Mouse (Mus musculus) lung, embryonic 16.5 days (tissue): ENCODE measurements around the gene Oaz3. TPM values are rescaled to one million over a fixed set of nuclear protein-coding genes. Genes with fewer than 3 reads are reported as not detected.

Source experiments
- ATAC-seq: fragments of 200-750 bp; cut with Nextera tagmentation; 2 replicates; pipeline ENCODE4 v1.8.0; 2017; ENCODE audit warnings: low read depth, mild to moderate bottlenecking, moderate library complexity
- H3K27ac ChIP-seq: fragments of 300-500 bp; sonication (generic); 2 replicates; pipeline ENCODE4 v1.5.1; 2014; ENCODE audit warnings: mild to moderate bottlenecking, control low read depth, low read length
- H3K27me3 ChIP-seq: fragments of 300-500 bp; sonication (generic); 2 replicates; pipeline ENCODE4 v1.6.1; 2014; ENCODE audit warnings: low read depth, low read length, mixed read lengths; ENCODE audit not compliant: control insufficient read depth, insufficient read depth
- H3K36me3 ChIP-seq: fragments of 300-500 bp; sonication (generic); 2 replicates; pipeline ENCODE4 v1.6.1; 2014; ENCODE audit warnings: low read length; ENCODE audit not compliant: control insufficient read depth, insufficient read depth
- H3K4me1 ChIP-seq: fragments of 300-500 bp; sonication (generic); replicated peaks from 2 replicates; pipeline ENCODE4 v1.6.1; 2014; ENCODE audit warnings: low read length, mixed read lengths; ENCODE audit not compliant: control insufficient read depth, insufficient read depth
- H3K4me2 ChIP-seq: fragments of 300-500 bp; sonication (generic); 2 replicates; pipeline ENCODE4 v1.6.1; 2014; ENCODE audit warnings: low read depth, low read length, control low read depth
- H3K4me3 ChIP-seq: fragments of 300-500 bp; sonication (generic); 2 replicates; pipeline ENCODE4 v1.5.1; 2014; ENCODE audit warnings: mild to moderate bottlenecking, low read length, control low read depth
- H3K9ac ChIP-seq: fragments of 300-500 bp; sonication (generic); 2 replicates; pipeline ENCODE4 v1.6.1; 2014; ENCODE audit warnings: low read length, control low read depth
- H3K9me3 ChIP-seq: fragments of 300-500 bp; sonication (generic); 2 replicates; pipeline ENCODE4 v1.6.1; 2016; ENCODE audit warnings: low read length; ENCODE audit not compliant: control insufficient read depth
- WGBS: fragments of 180-500 bp; shearing (Covaris S2); extraction: QIAGEN DNeasy Blood & Tissue Kit; methylation state at CpG from one replicate; pipeline ENCODE4 v1.1.7; 2014; 5-methylcytosine and 5-hydroxymethylcytosine counted together
- polyA plus RNA-seq: library from polyadenylated mRNA; unstranded; fragments of >200 nt; fragmentation: Nextera tagmentation; extraction: Ambion mirVana; gene quantifications from 2 replicates; pipeline ENCODE4 v1.2.1, GENCODE M21; 2015

The Oaz3 gene
- polyA plus RNA-seq, 1 experiment from 2014 or later = 0.31 TPM

DNA sequence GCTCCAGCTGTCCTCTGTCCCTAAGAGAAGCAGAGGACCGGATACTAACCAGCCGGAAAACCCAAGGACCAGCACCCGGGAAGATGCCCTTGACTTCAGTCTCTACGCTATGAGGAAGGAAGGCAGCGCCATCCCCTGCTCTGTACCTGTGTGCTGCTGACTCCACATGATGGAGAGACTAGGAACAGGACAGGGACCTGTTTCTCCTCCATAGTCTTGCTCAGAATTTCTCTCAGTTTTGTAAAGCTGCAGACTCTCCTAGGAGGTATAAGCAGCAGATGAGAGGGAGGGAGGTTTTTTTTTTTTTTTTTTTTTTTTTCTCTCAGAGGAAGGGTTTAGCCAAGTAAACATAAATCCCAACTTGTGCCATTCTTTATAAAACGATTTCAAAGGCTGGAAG, 45.5 kb downstream of the Oaz3 start, which contains the start of gene Lingo4:
Gene Lingo4 (plus strand): TSS at position 301 of the 400 bp plus-strand sequence.
- WGBS = 59% methylated on average over 6 of the region's 6 CpGs
- Histone ChIP-seq H3K27me3 (peaks cover 7% of the 10 kb centered on the region), H3K36me3 (no peaks in the 10 kb centered on the region), H3K4me1 (peaks cover 3% of the 10 kb centered on the region), H3K4me3 (peak within 1 kb of the TSS; percentile 34), H3K4me2 (peak within 1 kb of the TSS; percentile 62), H3K9me3 (no peaks in the 10 kb centered on the region), H3K9ac (peak within 1 kb of the TSS; percentile 36; the same call in 1 of the 2 replicates), H3K27ac (no peak within 1 kb of the TSS)
- no peak for ATAC-seq

DNA sequence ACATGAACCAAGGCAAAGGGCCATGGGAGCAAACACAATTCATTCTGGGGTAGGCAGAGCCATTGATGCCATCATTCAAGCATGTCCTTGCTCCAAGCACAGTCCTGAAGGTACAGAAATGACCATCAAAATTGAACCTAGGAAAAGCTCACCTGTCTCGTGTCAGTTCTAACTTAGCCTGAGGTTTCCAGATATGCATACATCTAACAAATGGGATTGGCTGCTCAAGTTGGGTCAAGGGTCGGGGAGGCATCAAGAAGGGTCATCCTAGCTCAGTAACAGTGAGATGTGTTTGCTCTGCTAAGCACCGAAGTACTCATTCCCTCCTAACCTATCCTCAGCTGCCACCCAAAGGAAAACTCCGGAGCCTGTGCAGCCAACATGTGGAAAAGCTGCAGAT, 46.9 kb downstream of the Oaz3 start:
- Histone ChIP-seq H3K9me3 (no peaks in the 10 kb centered on the region), H3K36me3 (no peaks in the 10 kb centered on the region), H3K27me3 (peaks cover 7% of the 10 kb centered on the region), H3K4me2 (no peak overlapping the region), H3K4me3 (no peak overlapping the region), H3K27ac (no peak overlapping the region), H3K9ac (no peak overlapping the region), H3K4me1 (peaks cover 3% of the 10 kb centered on the region)
- no peak for ATAC-seq
- WGBS = 68% methylated on average over 4 of the region's 4 CpGs

DNA sequence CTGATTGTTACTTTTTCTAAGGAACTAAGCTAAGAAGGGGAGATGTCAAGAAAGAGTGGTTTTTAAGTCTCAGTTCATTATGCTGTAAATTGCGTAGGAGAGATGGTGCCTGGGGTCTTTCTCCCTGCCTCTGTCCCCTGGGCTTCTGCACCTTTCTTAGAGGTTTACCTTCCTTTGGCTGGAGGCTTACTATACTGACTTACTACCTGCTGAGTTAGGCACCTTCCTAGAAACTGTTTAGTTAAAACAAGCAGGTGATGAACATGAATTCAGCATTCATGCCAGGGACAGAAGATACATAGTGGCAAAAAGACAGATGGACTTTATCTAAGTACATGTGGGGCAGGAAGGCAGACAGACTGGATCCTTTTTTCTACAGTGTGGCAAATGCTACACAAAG, 47.4 kb downstream of the Oaz3 start:
- H3K4me2 ChIP-seq = no peak overlapping the region
- H3K27me3 ChIP-seq = peaks cover 7% of the 10 kb centered on the region
- H3K9me3 ChIP-seq = no peaks in the 10 kb centered on the region
- peaks cover 3% of the 10 kb centered on the region for H3K4me1 ChIP-seq
- no peak overlapping the region for H3K27ac ChIP-seq
- H3K9ac ChIP-seq = no peak overlapping the region
- no peak for ATAC-seq
- 72% methylated on average over 1 of the region's 1 CpGs for WGBS
- no peak overlapping the region for H3K4me3 ChIP-seq
- no peaks in the 10 kb centered on the region for H3K36me3 ChIP-seq

DNA sequence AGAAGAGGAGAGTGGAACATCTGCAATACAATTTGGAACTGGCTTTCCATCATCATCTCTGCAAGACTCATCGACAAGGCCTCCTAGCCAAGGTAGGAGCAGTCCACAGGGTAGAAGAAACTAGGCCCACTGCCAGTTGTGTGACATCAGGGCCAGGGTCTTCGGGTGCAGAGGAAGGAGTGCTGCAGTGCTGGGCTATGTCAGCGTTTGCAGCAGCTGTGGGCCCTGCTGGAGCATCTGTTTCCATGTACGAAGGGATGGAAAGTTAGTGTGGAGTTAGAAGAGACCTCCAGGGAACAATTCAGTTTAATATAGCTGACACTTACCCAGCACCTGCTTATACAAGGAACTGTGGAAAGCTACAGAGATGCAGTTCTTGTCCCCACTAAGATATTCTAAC, 50.7 kb downstream of the Oaz3 start:
- no peak for ATAC-seq
- Histone ChIP-seq H3K4me2 (no peak overlapping the region), H3K9me3 (no peaks in the 10 kb centered on the region), H3K27ac (no peak overlapping the region), H3K27me3 (peaks cover 2% of the 10 kb centered on the region; the same call in 1 of the 2 replicates), H3K36me3 (no peaks in the 10 kb centered on the region), H3K4me3 (no peak overlapping the region), H3K9ac (no peak overlapping the region), H3K4me1 (no peaks in the 10 kb centered on the region)
- 64% methylated on average over 4 of the region's 4 CpGs for WGBS

DNA sequence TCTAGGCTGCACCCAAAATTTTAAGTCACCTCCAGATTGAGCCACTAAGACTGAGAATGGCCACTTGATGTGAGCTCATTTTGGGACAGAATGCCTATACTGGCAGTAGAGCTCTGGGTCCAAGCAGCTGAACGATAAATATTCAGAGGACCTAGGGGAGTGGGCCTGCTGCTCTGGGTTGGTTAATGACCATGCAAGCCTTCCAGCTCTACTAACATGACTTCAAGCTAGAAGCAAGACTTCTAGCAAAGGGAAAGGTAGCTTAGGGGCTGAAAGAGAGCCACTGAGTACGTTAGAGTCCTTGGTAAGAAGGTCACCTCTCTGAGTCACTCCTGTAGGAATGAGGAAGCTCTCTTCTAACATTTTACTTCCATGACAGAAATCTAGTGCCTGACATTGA, 51.6 kb downstream of the Oaz3 start:
- H3K36me3 ChIP-seq = no peaks in the 10 kb centered on the region
- no peak for ATAC-seq
- H3K4me1 ChIP-seq = no peaks in the 10 kb centered on the region
- H3K4me3 ChIP-seq = no peak overlapping the region
- 76% methylated on average over 2 of the region's 2 CpGs for WGBS
- H3K27ac ChIP-seq = no peak overlapping the region
- H3K27me3 ChIP-seq = no peaks in the 10 kb centered on the region
- no peak overlapping the region for H3K9ac ChIP-seq
- H3K4me2 ChIP-seq = no peak overlapping the region
- H3K9me3 ChIP-seq = no peaks in the 10 kb centered on the region

DNA sequence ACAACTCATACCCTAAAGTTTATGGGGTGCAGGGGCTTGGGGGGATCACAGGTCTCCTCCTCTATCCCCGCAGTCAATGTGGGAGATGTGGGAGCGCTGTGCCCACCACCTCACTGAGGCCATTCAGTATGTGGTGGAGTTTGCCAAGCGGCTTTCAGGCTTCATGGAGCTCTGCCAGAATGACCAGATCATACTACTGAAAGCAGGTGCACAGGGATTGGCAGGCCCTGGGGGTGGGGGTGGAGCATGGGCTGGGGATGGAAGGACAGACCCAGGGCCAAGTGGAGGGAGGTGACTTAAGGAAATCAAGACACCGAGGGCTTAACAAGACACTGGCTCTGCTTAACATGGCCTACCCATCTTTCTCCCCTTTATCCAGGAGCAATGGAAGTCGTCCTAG, 52.7 kb downstream of the Oaz3 start:
- ATAC-seq = no peak
- Histone ChIP-seq H3K4me1 (no peaks in the 10 kb centered on the region), H3K9ac (no peak overlapping the region), H3K36me3 (no peaks in the 10 kb centered on the region), H3K4me3 (no peak overlapping the region), H3K27ac (no peak overlapping the region), H3K27me3 (no peaks in the 10 kb centered on the region), H3K9me3 (no peaks in the 10 kb centered on the region), H3K4me2 (no peak overlapping the region)
- 72% methylated on average over 5 of the region's 5 CpGs for WGBS

DNA sequence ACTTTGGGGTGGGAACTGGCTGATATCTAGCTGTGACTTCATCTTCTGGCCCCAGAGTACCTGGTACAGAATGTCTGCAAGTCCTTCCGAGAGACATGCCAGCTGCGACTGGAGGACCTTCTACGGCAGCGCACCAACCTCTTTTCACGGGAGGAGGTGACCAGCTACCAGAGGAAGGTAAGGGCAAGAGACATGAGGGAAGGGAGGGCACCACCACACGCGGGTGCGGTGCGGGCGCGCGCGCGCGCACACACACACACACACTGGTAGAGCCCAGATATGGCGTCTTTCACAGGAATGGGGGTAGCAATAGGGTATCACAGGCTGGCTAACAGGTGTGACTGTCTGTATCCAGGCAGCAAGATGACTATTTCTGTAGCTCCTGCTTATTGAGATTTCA, 54.3 kb downstream of the Oaz3 start:
- 94% methylated on average over 16 of the region's 16 CpGs for WGBS
- no peak overlapping the region for H3K4me3 ChIP-seq
- H3K9ac ChIP-seq = no peak overlapping the region
- H3K4me2 ChIP-seq = no peak overlapping the region
- H3K27ac ChIP-seq = no peak overlapping the region
- H3K9me3 ChIP-seq = no peaks in the 10 kb centered on the region
- no peaks in the 10 kb centered on the region for H3K27me3 ChIP-seq
- no peak for ATAC-seq
- H3K4me1 ChIP-seq = no peaks in the 10 kb centered on the region
- H3K36me3 ChIP-seq = no peaks in the 10 kb centered on the region

DNA sequence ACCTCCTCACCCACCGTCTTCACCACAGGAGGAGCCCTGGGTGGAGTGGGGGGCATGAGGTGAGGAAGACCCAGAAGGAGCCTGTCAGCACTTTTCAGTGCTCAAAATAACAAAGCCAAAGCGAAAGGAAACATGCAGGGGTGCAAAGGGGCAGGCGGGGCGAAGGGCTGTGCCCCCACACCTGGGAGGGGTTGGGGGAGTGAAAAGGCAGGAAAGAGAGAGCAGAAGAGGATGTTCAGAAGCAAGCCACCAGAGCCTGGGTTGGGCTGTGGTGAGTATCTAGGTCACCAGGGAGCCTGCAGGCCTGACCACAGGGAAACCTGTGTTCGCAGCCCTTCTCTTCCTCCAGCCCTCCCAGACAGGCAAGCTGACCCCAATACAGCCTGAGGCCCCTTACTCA, 55.7 kb downstream of the Oaz3 start:
- Histone ChIP-seq H3K4me2 (no peak overlapping the region), H3K4me3 (no peak overlapping the region), H3K9ac (no peak overlapping the region), H3K9me3 (no peaks in the 10 kb centered on the region), H3K27me3 (no peaks in the 10 kb centered on the region), H3K4me1 (no peaks in the 10 kb centered on the region), H3K27ac (no peak overlapping the region), H3K36me3 (no peaks in the 10 kb centered on the region)
- 57% methylated on average over 5 of the region's 5 CpGs for WGBS
- ATAC-seq = no peak

DNA sequence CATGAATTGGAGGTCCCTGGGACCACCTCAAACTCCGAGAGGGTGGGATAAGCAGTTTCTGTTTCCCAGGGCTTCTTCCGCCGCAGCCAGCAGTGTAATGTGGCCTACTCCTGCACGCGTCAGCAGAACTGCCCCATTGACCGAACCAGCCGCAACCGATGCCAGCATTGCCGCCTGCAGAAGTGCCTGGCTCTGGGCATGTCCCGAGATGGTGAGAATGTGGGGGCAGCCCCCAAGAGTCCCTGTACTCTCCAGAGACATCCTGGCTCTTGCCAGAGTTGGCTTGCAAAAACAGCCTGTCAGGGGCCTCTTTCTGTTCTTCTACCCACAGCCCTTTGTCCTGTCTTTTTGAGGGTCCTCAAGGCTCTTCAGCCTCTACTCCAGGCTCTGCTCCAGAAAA, 56.3 kb downstream of the Oaz3 start:
- no peak for ATAC-seq
- Histone ChIP-seq H3K4me1 (no peaks in the 10 kb centered on the region), H3K9me3 (no peaks in the 10 kb centered on the region), H3K36me3 (no peaks in the 10 kb centered on the region), H3K4me3 (no peak overlapping the region), H3K27me3 (no peaks in the 10 kb centered on the region), H3K9ac (no peak overlapping the region), H3K27ac (no peak overlapping the region), H3K4me2 (no peak overlapping the region)
- 88% methylated on average over 10 of the region's 10 CpGs for WGBS

DNA sequence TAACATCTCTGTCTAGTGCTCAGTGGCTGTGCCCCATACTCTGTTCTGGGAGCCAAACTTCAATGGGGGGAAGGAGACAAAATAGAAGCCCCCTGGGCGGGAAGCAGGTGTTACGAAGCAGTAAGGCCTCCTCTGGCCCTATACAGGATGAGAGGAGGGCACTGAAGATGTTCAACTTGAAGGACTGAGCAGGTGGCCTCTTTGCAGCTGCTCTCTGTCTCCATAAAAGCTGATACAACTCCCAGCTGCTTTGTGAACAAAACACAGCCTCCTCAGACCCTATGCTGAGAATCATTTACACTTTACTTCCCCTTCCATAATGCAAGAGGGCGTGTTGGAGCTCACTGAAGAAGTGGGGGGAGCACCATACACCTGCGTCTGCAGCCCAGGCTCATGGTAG, 57.0 kb downstream of the Oaz3 start:
- H3K4me1 ChIP-seq = no peaks in the 10 kb centered on the region
- ATAC-seq = no peak
- no peak overlapping the region for H3K9ac ChIP-seq
- no peak overlapping the region for H3K27ac ChIP-seq
- WGBS = 44% methylated on average over 4 of the region's 4 CpGs
- H3K4me2 ChIP-seq = no peak overlapping the region
- H3K9me3 ChIP-seq = no peaks in the 10 kb centered on the region
- no peak overlapping the region for H3K4me3 ChIP-seq
- no peaks in the 10 kb centered on the region for H3K27me3 ChIP-seq
- H3K36me3 ChIP-seq = no peaks in the 10 kb centered on the region
